Mouse (Mus musculus) bone marrow macrophage, adult 2 months (primary cell): ENCODE data around the gene Dscaml1. TPM values are rescaled to one million over a fixed set of nuclear protein-coding genes. Genes with fewer than 3 reads are reported as not detected.

Experiments used
- H3K27ac ChIP-seq: 2 replicates; pipeline ENCODE4 v1.5.1; 2012; ENCODE audit warnings: low read depth, low read length; ENCODE audit not compliant: insufficient read depth
- H3K4me1 ChIP-seq: 2 replicates; pipeline ENCODE4 v1.6.1; 2012; ENCODE audit warnings: low read length; ENCODE audit not compliant: control insufficient read depth, insufficient read depth
- H3K4me3 ChIP-seq: 2 replicates; pipeline ENCODE4 v1.5.1; 2012; ENCODE audit warnings: mild to moderate bottlenecking, low read length, moderate library complexity; ENCODE audit not compliant: insufficient read depth
- CTCF ChIP-seq: IDR thresholded peaks from 2 replicates; pipeline ENCODE4 v1.5.1; 2012; ENCODE audit warnings: low read depth, mild to moderate bottlenecking, low read length, moderate library complexity
- POLR2A ChIP-seq: IDR thresholded peaks from 2 replicates; pipeline ENCODE4 v1.6.1; 2012; ENCODE audit warnings: mild to moderate bottlenecking, low read depth, low read length, borderline replicate concordance
- polyA plus RNA-seq: library from polyadenylated mRNA; stranded (reverse); fragments of >200 nt; gene quantifications from 2 replicates; pipeline ENCODE4 v1.2.4, GENCODE M21; 2012; ENCODE audit not compliant: missing spikeins, insufficient read depth, insufficient read length

Dscaml1 gene
- polyA plus RNA-seq, 1 experiment = not detected

GRCm38 (mm10) chr9:45620049-45620448 lies 193.6 kb downstream of the Dscaml1 start:
- Histone ChIP-seq H3K4me3 (no peak overlapping the region), H3K27ac (no peak overlapping the region), H3K4me1 (no peaks in the 10 kb centered on the region)
- TF ChIP-seq POLR2A (no peak), CTCF (no peak)

GRCm38 (mm10) chr9:45620920-45621319 lies 194.5 kb downstream of the Dscaml1 start:
- no peak overlapping the region for H3K27ac ChIP-seq
- no peaks in the 10 kb centered on the region for H3K4me1 ChIP-seq
- TF ChIP-seq CTCF (no peak), POLR2A (no peak)
- H3K4me3 ChIP-seq = no peak overlapping the region

- no peak overlapping the region for H3K4me3 ChIP-seq
- no peaks in the 10 kb centered on the region for H3K4me1 ChIP-seq
- TF ChIP-seq POLR2A (no peak), CTCF (no peak)
- no peak overlapping the region for H3K27ac ChIP-seq
These were observed 199.5 kb downstream of the Dscaml1 start for GRCm38 (mm10) chr9:45625889-45626446.

DNA sequence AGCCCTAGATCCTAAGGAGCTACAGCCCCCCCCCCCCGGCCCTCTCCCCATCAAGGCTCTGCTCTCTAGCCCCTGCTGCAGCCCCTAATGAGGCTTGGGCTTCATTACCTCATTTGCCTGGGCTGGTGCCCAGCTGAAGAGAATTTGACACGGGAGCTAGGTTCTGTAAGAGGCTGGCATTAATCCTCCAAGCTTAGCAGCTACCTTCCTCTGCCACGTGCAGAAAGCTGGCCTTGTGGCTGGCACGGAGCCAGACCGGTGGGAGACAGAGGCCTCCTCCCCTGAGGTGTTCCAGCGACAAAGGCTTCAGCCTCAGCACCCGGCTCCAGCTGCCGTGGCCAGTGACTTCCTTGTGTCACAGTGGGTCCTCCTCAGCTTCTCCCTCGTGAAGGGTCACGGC lies 206.1 kb downstream of the Dscaml1 start:
- Histone ChIP-seq H3K4me3 (no peak overlapping the region), H3K27ac (no peak overlapping the region), H3K4me1 (no peaks in the 10 kb centered on the region)
- no peak for TF ChIP-seq POLR2A
- no peak for TF ChIP-seq CTCF

- Histone ChIP-seq H3K4me3 (no peak overlapping the region), H3K27ac (no peak overlapping the region), H3K4me1 (no peaks in the 10 kb centered on the region)
- TF ChIP-seq CTCF = no peak
- no peak for TF ChIP-seq POLR2A
These were observed 206.6 kb downstream of the Dscaml1 start for GRCm38 (mm10) chr9:45633036-45633435.

- H3K4me3 ChIP-seq = no peak overlapping the region
- no peaks in the 10 kb centered on the region for H3K4me1 ChIP-seq
- TF ChIP-seq CTCF (no peak), POLR2A (no peak)
- H3K27ac ChIP-seq = no peak overlapping the region
These were observed 208.6 kb downstream of the Dscaml1 start for GRCm38 (mm10) chr9:45634978-45635377.

DNA sequence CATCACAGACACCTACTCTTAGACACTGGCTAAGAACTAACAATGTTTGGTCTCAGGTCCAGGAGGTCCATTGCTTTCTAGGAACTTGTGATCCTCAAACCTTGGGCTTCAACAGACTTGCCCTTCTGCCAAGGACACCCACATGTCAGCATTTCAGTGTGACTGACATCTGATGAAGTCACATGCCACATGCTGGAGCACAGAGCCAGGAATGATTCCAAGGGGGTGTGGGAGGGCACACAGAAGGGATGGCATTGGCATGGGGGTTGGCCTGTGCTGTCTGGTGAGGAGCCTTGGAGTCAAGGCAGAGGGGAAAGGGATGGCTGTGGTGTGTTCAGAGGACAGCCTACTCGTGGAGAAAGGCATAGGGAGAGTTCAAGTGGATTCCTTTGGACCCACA lies 210.9 kb downstream of the Dscaml1 start:
- Histone ChIP-seq H3K4me3 (no peak overlapping the region), H3K4me1 (no peaks in the 10 kb centered on the region), H3K27ac (no peak overlapping the region)
- no peak for TF ChIP-seq CTCF
- no peak for TF ChIP-seq POLR2A

- H3K4me3 ChIP-seq = no peak overlapping the region
- H3K27ac ChIP-seq = no peak overlapping the region
- H3K4me1 ChIP-seq = no peaks in the 10 kb centered on the region
- TF ChIP-seq CTCF (no peak), POLR2A (no peak)
These were observed 211.9 kb downstream of the Dscaml1 start for GRCm38 (mm10) chr9:45638184-45638917.

DNA sequence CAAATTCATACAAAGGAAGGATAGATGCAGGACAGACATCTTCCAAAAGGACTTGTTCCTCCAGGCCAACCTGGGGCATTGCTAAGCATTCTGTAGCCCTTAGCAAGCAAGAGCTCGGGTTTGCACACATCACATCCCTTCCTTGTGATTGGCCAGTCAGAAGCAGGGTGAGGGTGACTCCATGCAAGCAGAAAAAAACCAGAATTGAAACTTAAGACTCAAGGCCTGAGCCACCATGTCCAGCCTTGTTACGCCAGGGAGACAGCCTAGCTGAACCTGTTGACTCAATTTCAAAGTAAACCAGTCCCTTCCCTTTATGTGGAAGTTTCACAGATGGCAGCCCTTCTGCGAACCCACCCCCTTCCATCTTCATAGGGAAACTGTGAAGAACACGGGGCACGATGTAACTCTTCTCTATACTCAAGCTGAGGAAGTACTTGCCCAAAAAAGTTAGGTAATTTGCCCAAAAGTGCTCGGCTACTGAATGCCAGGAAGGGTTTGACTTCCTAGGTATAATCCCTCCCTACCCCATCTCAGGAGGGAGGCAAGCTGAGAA lies 218.5 kb downstream of the Dscaml1 start:
- H3K4me1 ChIP-seq = no peaks in the 10 kb centered on the region
- TF ChIP-seq POLR2A = no peak
- TF ChIP-seq CTCF = no peak
- no peak overlapping the region for H3K27ac ChIP-seq
- H3K4me3 ChIP-seq = no peak overlapping the region

- TF ChIP-seq POLR2A = no peak
- no peak for TF ChIP-seq CTCF
- no peaks in the 10 kb centered on the region for H3K4me1 ChIP-seq
- H3K4me3 ChIP-seq = no peak overlapping the region
- H3K27ac ChIP-seq = no peak overlapping the region
These were observed 219.1 kb downstream of the Dscaml1 start for GRCm38 (mm10) chr9:45645526-45645925.
